Mouse (Mus musculus) heart, postnatal 36 days (tissue): ENCODE results near the gene Ckap5. TPM values are rescaled to one million over a fixed set of nuclear protein-coding genes. Genes with fewer than 3 reads are reported as not detected.
"Not testable (repeated sequence)": the region's sequence is repeated elsewhere in the genome, so short reads cannot be mapped to it uniquely, and the experiment has no call there.

Experiments used
- DNase-seq, 2 experiments: peaks; one replicate each; pipeline ENCODE4 v3.0.0; 2021 to 2022
- intact Hi-C: fragments of 180-260 bp; cut with DNase I; formaldehyde crosslinking; loops from one replicate; pipeline ENCODE4 v1.15.1; 2025
- total RNA-seq, 2 experiments: library from RNA; stranded (reverse); gene quantifications; 2 replicates each; pipeline ENCODE4 v1.2.3; 2021

Gene Ckap5
- total RNA-seq, 2 experiments from 2014 or later: 46.9 to 53.5 TPM

GRCm38 (mm10) chr2:91622356-91622755, 95.8 kb downstream of the Ckap5 start:
- intact Hi-C loops: no loop called here
- no peak for DNase-seq

GRCm38 (mm10) chr2:91623366-91623765, 96.8 kb downstream of the Ckap5 start:
- intact Hi-C loops, DNase-seq: not testable (repeated sequence)

GRCm38 (mm10) chr2:91627486-91627885, 100.9 kb downstream of the Ckap5 start:
- no peak for DNase-seq
- intact Hi-C loops: no loop called here

GRCm38 (mm10) chr2:91628171-91628570, 101.6 kb downstream of the Ckap5 start:
- intact Hi-C loops: no loop called here
- DNase-seq: no peak

DNA sequence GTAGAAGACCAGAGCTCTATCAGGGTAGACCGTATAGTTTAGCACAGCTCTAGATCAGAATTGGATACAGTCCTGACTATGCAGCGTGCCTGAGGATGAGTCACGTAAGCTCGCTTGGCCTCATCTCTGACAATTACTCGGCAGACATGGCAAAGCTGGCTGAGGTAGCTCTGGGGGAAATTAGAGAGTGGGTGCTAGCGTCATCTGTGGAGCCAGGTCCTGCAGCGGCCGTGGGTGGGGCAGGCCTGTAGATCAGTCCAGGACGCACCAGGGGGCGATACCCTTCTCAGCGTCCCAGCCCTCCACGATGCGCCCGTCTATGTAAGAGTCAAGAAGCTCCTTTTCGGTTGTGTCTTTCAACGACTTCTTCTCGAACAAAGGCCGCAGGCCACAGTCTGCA, 103.1 kb downstream of the Ckap5 start:
- no peak for DNase-seq
- intact Hi-C loops: no loop called here

DNA sequence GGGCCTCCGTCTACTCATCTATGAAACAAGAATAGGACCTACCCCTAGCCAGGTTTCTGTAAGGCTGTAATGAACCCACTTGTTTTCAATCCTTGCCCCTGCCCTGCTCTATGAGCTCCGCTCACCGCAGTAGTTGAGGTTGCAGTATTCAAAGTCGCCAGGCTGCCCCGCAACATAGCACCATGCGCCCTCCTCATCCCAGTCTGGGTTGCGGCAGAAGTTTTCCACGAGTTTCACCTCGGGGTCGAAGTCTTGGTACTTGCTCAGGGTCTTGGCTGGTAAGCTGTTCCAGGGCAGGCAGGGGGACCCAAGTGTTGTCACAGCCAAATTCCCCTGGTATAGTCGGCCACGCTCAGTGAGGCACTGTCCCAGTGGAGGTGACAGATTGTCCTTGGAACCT, 103.8 kb downstream of the Ckap5 start:
- intact Hi-C loops: no loop called here
- no peak for DNase-seq

DNA sequence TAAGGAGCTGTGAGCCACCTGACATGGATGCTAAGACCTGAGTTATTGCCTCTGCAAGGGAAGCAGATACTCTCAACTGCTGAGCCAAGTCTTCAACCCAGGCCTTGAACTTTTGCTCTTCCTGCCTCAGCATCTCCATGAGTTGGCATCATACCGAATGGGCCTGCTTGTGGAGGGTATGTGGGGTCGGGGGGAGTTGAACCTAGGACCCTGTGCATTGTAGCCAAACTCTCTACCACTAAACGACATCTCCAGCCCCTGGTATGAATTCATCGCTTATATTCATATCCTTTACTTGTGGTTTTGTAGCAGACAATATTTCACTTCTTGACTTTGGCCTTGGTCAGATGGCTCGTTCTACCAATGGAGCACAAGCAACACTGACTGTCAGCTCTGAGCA, 105.3 kb downstream of the Ckap5 start:
- intact Hi-C loops: no loop called here
- DNase-seq: no peak

GRCm38 (mm10) chr2:91632316-91632715, 105.8 kb downstream of the Ckap5 start:
- intact Hi-C loops: no loop called here
- no peak for DNase-seq

DNA sequence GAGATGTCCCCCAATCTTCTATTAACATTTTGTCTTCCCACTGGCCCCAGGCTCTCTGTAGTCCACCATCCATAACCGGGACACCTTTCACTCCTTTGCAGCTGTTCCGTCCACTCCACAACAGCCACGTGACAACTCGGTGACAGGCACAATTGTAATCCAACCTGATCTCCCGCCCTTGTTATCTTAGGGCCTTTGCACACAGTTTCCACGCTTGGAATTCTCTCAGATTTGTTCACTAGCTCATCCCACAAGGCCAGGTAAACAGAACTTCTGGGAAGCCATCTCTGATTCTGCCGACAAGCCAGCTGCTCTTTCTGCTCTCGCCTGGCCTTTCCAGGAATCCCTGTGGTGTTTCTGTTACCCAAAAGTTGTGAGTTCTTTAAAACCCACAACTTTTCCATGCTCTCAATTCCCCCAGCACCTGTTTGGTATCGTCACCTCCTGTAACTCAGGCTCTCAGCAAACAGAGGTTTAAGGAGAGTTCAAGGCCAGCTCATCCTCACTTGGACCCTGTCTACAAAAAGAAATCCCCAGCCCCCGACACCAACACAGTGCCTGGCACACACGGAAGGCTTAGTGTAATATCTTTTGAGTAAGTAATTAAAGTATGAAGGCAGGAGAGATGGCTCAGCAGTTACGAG, 106.9 kb downstream of the Ckap5 start:
- intact Hi-C loops: no loop called here
- no peak for DNase-seq

- intact Hi-C loops: no loop called here
- no peak for DNase-seq
These were observed 108.3 kb downstream of the Ckap5 start for GRCm38 (mm10) chr2:91634841-91635240.

DNA sequence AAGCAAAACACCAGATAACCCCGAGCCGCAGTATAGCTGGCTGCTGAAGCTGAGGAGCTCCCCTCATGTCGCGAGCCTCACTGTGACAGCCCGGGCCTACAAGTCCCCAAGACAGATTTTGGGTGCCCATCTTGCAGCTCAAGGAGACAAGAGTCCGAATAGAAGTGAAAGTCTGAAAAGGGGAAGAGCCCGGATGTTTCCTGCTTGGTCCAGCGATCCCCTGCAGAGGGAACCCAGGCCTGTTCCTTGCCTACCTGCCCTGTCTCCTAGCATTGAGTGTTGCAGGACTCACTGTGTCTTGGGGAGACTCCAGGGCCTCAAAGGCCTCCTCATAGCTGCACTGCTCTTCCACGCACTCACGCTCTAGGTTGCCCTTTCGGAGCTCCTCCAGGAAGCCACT, 108.9 kb downstream of the Ckap5 start:
- intact Hi-C loops: no loop called here

GRCm38 (mm10) chr2:91636229-91636628, 109.7 kb downstream of the Ckap5 start, which contains the start of gene F2:
TSS of gene F2 (minus strand) at chr2:91636414.
- intact Hi-C loops: no loop called here
- DNase-seq: no peak

More for the DNA sequence above, 108.9 kb downstream of the Ckap5 start:
- DNase-seq: no peak

GRCm38 (mm10) chr2:91636727-91637338, 110.3 kb downstream of the Ckap5 start:
- intact Hi-C loops: no loop called here
- DNase-seq: no peak

GRCm38 (mm10) chr2:91638931-91639330, 112.4 kb downstream of the Ckap5 start:
- no peak for DNase-seq
- intact Hi-C loops: no loop called here

GRCm38 (mm10) chr2:91642825-91643415, 116.4 kb downstream of the Ckap5 start:
- DNase-seq: no peak
- intact Hi-C loops: no loop called here

- DNase-seq: no peak
- intact Hi-C loops: no loop called here
These were observed 117.5 kb downstream of the Ckap5 start for GRCm38 (mm10) chr2:91644021-91644420.

- intact Hi-C loops: no loop called here
- DNase-seq: no peak
These were observed 118.8 kb downstream of the Ckap5 start for GRCm38 (mm10) chr2:91645354-91645753.

DNA sequence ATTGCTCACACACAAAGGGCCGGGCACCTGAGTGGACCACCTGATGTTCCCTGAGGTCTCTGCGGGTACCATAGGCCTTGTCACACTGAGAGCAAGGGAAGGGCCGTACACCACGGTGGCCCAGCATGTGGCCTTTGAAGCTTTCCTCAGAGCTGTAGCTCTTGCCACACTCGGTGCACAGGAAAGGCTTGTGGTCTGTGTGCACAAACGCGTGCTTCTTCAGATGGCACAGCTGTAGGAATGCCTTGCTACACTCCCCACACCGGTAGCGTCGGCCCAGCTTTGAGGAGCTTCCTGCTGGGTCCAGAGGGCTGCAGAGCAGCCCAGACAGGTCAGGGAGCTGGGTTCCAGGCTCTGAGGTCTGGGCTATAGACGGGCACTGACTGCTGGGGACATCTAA, 119.2 kb downstream of the Ckap5 start:
- no peak for DNase-seq

GRCm38 (mm10) chr2:91646733-91647132, 120.2 kb downstream of the Ckap5 start:
- intact Hi-C loops: no loop called here
- DNase-seq: peak; percentile 42 to 66

More for the DNA sequence above, 119.2 kb downstream of the Ckap5 start:
- intact Hi-C loops: no loop called here

- DNase-seq: peak in 1 of 2 experiments; percentile 19
- intact Hi-C loops: no loop called here
These were observed 122.6 kb downstream of the Ckap5 start for GRCm38 (mm10) chr2:91649152-91649551.

DNA sequence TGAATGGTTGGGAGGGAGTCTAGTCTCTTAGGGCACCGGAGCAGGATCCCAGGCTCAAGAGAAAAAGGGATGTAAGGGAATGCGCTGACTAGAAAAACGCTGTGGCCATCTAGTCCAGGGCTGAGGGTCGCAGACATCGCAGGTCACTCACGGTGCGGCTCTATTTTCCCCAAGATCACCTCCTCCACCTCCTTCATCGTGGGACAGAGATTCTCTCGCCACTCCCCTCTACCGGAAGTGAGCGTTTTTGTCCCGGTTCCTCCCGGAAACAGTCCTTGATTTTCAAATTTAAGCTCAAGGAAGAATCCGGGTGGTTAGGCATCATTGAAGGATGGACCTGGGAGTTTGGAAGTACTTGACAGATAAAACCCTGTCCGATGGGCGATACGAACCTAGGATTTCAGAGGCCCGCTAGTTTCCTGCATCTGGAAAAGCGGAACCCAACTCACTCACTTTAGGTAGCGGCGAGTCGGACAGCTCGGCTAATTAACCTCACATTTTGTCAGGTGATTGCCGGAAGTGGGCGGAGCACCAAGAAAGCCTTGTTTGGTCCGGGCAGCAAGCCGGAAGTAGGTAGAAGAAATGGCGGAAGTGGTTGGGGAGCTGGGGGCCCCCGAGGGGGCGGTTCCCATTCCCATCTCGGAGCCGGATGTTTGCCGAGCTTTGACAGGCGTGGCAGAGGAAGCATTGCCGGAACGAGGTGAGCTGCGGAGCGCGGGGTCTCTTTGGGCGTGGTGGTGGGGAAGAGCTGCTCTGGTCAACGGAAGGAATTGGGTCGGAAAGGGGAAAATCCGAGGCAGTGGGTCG, 123.2 kb downstream of the Ckap5 start, which contains the start of the genes Zfp408 and Arhgap1:
TSS of gene Zfp408 (minus strand) at position 239 of the 807 bp plus-strand sequence.
TSS of gene Arhgap1 (plus strand) at position 308 of the 807 bp plus-strand sequence.
- DNase-seq: peak; percentile 95 to 96
- intact Hi-C loops: loop anchor here (2.0 kb wide), 1 partner anchor 61 kb away; the partner anchor contains the start of genes Atg13 and Harbi1
